Mouse (Mus musculus): ENCODE measurements around the gene Arhgap19.

- no peak for TF ChIP-seq TAL1 (IDR thresholded peaks at IDR 0.05; ENCODE audit: low read length)
- TF ChIP-seq GATA1 (IDR thresholded peaks at IDR 0.05; ENCODE audit: low read length), result no peak
Observed at GRCm38 (mm10) chr19:41796148-41796760, 5.6 kb downstream of the Arhgap19 start.
